Mouse (Mus musculus) heart, embryonic 15.5 days (tissue): ENCODE measurements around the gene Tbc1d17. TPM values are rescaled to one million over a fixed set of nuclear protein-coding genes. Genes with fewer than 3 reads are reported as not detected.
A peak's percentile ranks its signal among the peaks of the same experiment; 100 is the strongest.

Source experiments
- ATAC-seq: fragments of 200-750 bp; cut with Nextera tagmentation; replicated peaks from 2 replicates; pipeline ENCODE4 v1.8.0; 2017; ENCODE audit warnings: low read depth, moderate TSS enrichment; ENCODE audit not compliant: insufficient number of reproducible peaks, insufficient read depth, low FRiP score
- H3K27ac ChIP-seq: fragments of 300-500 bp; sonication (generic); 2 replicates; pipeline ENCODE4 v1.5.1; 2015; ENCODE audit warnings: mild to moderate bottlenecking, inconsistent platforms
- H3K27me3 ChIP-seq: fragments of 300-500 bp; sonication (generic); 2 replicates; pipeline ENCODE4 v1.6.1; 2015; ENCODE audit warnings: inconsistent platforms
- H3K36me3 ChIP-seq: fragments of 300-500 bp; sonication (generic); 2 replicates; pipeline ENCODE4 v1.6.1; 2015; ENCODE audit warnings: mild to moderate bottlenecking, inconsistent platforms
- H3K4me1 ChIP-seq: fragments of 300-500 bp; sonication (generic); replicated peaks from 2 replicates; pipeline ENCODE4 v1.6.1; 2015; ENCODE audit warnings: inconsistent platforms
- H3K4me2 ChIP-seq: fragments of 300-500 bp; sonication (generic); 2 replicates; pipeline ENCODE4 v1.6.1; 2015; ENCODE audit warnings: inconsistent platforms, mild to moderate bottlenecking, moderate library complexity
- H3K4me3 ChIP-seq: fragments of 300-500 bp; sonication (generic); 2 replicates; pipeline ENCODE4 v1.5.1; 2015; ENCODE audit warnings: mild to moderate bottlenecking, inconsistent platforms
- H3K9ac ChIP-seq: fragments of 300-500 bp; sonication (generic); 2 replicates; pipeline ENCODE4 v1.6.1; 2015; ENCODE audit warnings: mild to moderate bottlenecking, inconsistent platforms
- H3K9me3 ChIP-seq: fragments of 300-500 bp; sonication (generic); replicated peaks from 2 replicates; pipeline ENCODE4 v1.6.1; 2016; ENCODE audit warnings: inconsistent platforms
- WGBS: fragments of 180-500 bp; shearing (Covaris S2); methylation state at CpG from one replicate; pipeline ENCODE4 v1.1.7; 2015; ENCODE audit warnings: mixed read lengths; 5-methylcytosine and 5-hydroxymethylcytosine counted together
- polyA plus RNA-seq: library from polyadenylated mRNA; unstranded; fragments of >200 nt; fragmentation: Nextera tagmentation; extraction: Ambion mirVana; gene quantifications from 2 replicates; pipeline ENCODE4 v1.2.1, GENCODE M21; 2015

The Tbc1d17 gene
- polyA plus RNA-seq, 1 experiment from 2014 or later, result 53.2 TPM

DNA sequence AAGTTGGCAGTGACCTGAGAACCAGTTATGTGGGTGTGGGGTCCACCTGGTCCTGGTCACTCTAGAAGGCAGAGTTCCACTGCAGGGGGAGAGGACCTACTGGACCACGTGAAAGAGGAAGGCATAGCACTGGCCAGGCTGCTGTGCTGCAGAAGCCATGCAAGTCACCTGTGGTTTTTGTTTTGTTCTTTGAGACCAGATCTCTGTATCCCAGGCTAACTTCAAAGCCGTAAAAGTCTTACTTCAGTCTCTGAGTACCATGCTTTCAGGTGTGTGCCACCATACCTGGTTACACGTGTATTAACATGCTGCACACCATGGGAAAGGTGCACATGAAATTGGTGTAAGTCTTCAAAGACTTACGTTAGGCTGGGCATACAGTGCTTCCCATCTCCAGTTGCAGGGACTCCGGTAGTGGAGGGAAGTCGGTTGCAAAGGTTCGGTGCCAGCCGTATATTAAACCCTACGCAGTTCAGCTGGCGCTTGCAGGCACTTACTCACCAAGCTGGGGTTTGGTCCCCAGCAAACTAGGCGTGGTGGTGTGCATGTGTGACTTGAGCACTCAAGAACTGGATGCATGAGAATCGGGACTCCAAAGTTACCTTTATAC, 2.9 kb upstream of the Tbc1d17 start:
- WGBS, result 91% methylated on average over 12 of the region's 12 CpGs
- Histone ChIP-seq H3K27ac (no peak overlapping the region), H3K36me3 (peaks cover 9% of the 10 kb centered on the region), H3K27me3 (no peaks in the 10 kb centered on the region), H3K4me3 (no peak overlapping the region), H3K4me2 (0 out of 2 replicates have a peak overlapping the region, but pooled peaks have one; percentile 76), H3K4me1 (peaks cover 64% of the 10 kb centered on the region), H3K9ac (no peak overlapping the region), H3K9me3 (no peaks in the 10 kb centered on the region)
- no peak for ATAC-seq

DNA sequence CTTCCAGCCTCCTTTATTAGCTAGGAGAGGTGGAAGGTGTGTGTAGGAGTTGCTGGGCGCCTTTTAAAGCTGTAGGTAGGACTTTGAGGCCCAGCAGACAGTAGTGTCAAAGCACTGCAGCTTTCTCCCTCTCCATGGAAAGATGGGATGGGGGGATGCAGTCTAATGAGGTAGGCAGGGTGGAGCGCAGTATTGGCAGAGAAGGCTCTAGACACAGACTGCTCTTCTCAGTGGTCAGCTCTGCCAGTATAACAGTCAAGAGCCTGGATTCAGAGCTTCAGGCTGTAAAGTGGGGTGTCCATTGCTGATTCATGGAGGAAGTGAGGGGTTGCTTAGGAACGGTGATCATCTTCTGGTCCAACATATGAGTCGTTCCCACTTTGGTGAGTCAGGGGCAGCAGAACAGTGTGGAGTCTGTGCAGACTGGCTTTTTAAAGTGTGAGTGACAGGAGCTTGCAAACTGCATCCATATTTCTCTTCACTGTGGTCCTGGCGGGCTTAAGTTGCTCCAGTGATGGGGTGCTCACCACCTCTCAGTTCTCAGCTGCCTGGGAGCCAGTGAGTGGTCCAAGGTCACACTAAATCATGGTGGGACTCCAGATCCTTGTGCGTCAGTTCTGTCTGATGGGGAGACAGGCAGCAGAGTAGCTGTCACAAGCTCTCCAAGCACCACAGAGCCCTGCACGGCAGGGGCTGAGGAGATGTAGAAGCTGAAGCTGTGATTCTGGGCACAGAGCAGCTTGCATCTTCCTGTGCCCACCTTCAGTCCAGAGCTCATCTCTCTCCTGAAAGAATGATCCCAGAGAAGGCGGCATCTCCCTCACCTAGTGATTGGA, 2.1 kb upstream of the Tbc1d17 start:
- H3K4me3 ChIP-seq, result peak overlapping the region; percentile 87

GRCm38 (mm10) chr7:44850146-44850545, 1.3 kb upstream of the Tbc1d17 start:
- Histone ChIP-seq H3K27me3 (no peaks in the 10 kb centered on the region), H3K27ac (peak overlapping the region; percentile 97), H3K36me3 (peaks cover 25% of the 10 kb centered on the region), H3K9ac (peak overlapping the region; percentile 78), H3K4me1 (peaks cover 50% of the 10 kb centered on the region), H3K4me3 (peak overlapping the region; percentile 87), H3K4me2 (peak overlapping the region; percentile 76), H3K9me3 (no peaks in the 10 kb centered on the region)
- under 1% methylated on average over 33 of the region's 33 CpGs for WGBS
- peak; percentile 36 for ATAC-seq

More for the DNA sequence above, 2.1 kb upstream of the Tbc1d17 start:
- Histone ChIP-seq H3K4me1 (peaks cover 59% of the 10 kb centered on the region), H3K9ac (peak overlapping the region; percentile 78), H3K9me3 (no peaks in the 10 kb centered on the region), H3K27me3 (no peaks in the 10 kb centered on the region), H3K27ac (peak overlapping the region; percentile 97), H3K4me2 (peak overlapping the region; percentile 76), H3K36me3 (peaks cover 16% of the 10 kb centered on the region)
- no peak for ATAC-seq
- WGBS, result 71% methylated on average over 8 of the region's 8 CpGs

DNA sequence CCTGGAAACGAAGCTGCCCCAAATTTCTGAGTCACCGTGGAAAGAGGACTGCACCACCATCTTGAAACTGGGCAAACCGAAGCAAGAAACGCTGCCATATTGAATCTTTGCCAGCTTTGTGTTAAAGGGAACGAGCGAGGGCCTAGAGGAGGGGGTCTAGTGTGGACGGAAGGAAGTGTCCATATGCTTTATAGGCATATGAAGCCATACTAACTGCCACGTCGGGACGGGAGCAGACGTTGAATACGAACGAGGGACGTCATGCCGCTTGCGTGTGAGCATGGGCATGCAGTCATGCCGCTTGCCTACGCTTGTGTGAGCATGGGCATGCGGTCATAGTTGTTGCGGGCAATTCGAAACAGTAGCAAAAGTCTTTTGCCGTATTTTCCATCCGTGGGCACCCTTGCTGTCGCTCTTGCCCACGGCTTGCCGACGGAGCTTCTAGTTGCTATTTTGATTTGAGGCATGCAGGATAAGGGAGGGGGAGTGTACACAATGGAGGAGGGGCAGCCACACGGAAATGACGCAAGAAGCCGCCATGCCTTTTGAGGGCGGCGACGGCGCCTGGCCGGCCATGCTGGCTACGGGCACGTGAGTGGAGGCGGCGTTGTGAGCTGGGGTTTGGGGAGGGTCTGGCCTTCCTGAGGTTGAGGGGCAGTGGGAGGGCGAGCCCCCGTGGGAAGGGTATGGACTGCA, 685 bp upstream of the Tbc1d17 start:
- peaks cover 46% of the 10 kb centered on the region for H3K4me1 ChIP-seq

DNA sequence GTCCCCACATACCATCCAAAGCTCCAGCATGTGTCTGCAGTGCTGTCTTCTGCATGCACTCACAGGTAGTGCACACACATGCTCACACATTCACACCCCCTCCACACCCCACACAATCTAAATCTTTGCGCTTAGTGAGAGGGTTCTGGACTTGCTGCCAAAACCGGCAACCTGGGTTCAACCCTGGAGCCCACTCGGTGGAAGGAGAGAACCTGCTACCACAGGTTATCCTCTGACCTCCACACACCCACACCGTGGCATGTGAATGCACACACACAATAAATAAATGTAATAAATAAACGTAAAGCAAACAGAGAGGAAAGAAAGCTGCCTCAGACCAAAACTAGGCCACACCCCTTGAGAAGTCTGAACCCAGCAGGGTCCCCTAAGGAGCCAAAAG, 1.1 kb downstream of the Tbc1d17 start:
- ATAC-seq, result no peak
- Histone ChIP-seq H3K4me2 (peak overlapping the region; percentile 76), H3K9me3 (no peaks in the 10 kb centered on the region), H3K4me3 (peak overlapping the region; percentile 87), H3K4me1 (peaks cover 32% of the 10 kb centered on the region), H3K9ac (peak overlapping the region; percentile 54), H3K36me3 (peaks cover 44% of the 10 kb centered on the region), H3K27me3 (no peaks in the 10 kb centered on the region), H3K27ac (0 out of 2 replicates have a peak overlapping the region, but pooled peaks have one; percentile 97)
- WGBS, result 78% methylated on average over 5 of the region's 5 CpGs

More for the DNA sequence above, 685 bp upstream of the Tbc1d17 start:
- Histone ChIP-seq H3K9ac (peak overlapping the region; percentile 78), H3K27me3 (no peaks in the 10 kb centered on the region), H3K27ac (peak overlapping the region; percentile 97), H3K36me3 (peaks cover 30% of the 10 kb centered on the region), H3K9me3 (no peaks in the 10 kb centered on the region), H3K4me3 (peak overlapping the region; percentile 87), H3K4me2 (peak overlapping the region; percentile 76)
- WGBS, result under 1% methylated on average over 41 of the region's 41 CpGs
- peak; percentile 72 for ATAC-seq

GRCm38 (mm10) chr7:44846804-44847203, 2.1 kb downstream of the Tbc1d17 start:
- no peaks in the 10 kb centered on the region for H3K27me3 ChIP-seq
- H3K4me1 ChIP-seq, result peaks cover 27% of the 10 kb centered on the region
- 88% methylated on average over 7 of the region's 7 CpGs for WGBS
- no peak overlapping the region for H3K9ac ChIP-seq
- H3K36me3 ChIP-seq, result peaks cover 51% of the 10 kb centered on the region
- no peak overlapping the region for H3K27ac ChIP-seq
- no peaks in the 10 kb centered on the region for H3K9me3 ChIP-seq
- H3K4me3 ChIP-seq, result no peak overlapping the region
- no peak overlapping the region for H3K4me2 ChIP-seq
- ATAC-seq, result no peak

- Histone ChIP-seq H3K4me3 (no peak overlapping the region), H3K9me3 (no peaks in the 10 kb centered on the region), H3K36me3 (peaks cover 51% of the 10 kb centered on the region), H3K4me2 (no peak overlapping the region), H3K9ac (no peak overlapping the region), H3K4me1 (peaks cover 17% of the 10 kb centered on the region), H3K27me3 (peaks cover 9% of the 10 kb centered on the region), H3K27ac (no peak overlapping the region)
- 92% methylated on average over 10 of the region's 10 CpGs for WGBS
- ATAC-seq, result no peak
Measured at GRCm38 (mm10) chr7:44845006-44845405, 3.9 kb downstream of the Tbc1d17 start.

DNA sequence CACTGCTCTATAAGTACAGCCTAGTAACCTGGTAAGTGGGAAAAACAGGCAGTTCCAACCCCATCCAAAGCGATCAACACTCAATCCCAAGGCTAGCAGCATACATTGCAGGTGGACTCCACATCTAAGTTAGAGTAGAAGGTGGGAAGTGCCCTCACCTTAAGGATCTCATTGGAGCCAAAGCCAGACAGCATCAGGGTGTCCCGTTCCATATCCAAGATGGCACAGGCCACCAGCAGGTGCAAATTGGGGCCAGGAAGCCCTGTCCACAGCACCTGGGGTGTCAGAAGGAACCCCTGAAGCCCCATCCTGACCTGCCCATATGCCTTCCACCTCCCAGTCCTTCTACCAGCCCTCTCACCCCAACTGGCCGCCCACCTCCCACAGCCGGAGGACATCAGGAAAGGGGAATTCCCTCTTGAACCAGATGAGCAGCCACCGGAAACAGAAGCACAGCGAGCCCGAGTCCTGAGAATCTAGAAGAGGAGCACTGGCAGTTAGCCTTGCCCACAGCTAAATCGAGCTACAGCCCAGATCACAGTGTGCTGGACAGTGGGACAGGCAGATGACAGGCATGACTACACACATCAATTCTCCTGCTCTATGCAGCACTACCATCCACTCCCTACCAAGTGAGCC, 6.9 kb downstream of the Tbc1d17 start:
- Histone ChIP-seq H3K4me2 (no peak overlapping the region), H3K9me3 (no peaks in the 10 kb centered on the region), H3K27me3 (peaks cover 17% of the 10 kb centered on the region), H3K4me3 (no peak overlapping the region), H3K36me3 (peaks cover 51% of the 10 kb centered on the region), H3K27ac (no peak overlapping the region), H3K4me1 (peaks cover 15% of the 10 kb centered on the region), H3K9ac (no peak overlapping the region)
- no peak for ATAC-seq
- WGBS, result 89% methylated on average over 8 of the region's 8 CpGs

- peak overlapping the region; percentile 34; the same call in 1 of the 2 replicates for H3K4me3 ChIP-seq
- WGBS, result 59% methylated on average over 14 of the region's 14 CpGs
- H3K9me3 ChIP-seq, result no peaks in the 10 kb centered on the region
- peaks cover 17% of the 10 kb centered on the region for H3K4me1 ChIP-seq
- no peak overlapping the region for H3K9ac ChIP-seq
- ATAC-seq, result no peak
- H3K4me2 ChIP-seq, result peak overlapping the region; percentile 76
- peaks cover 36% of the 10 kb centered on the region for H3K36me3 ChIP-seq
- H3K27me3 ChIP-seq, result peaks cover 17% of the 10 kb centered on the region
- H3K27ac ChIP-seq, result no peak overlapping the region
Measured at GRCm38 (mm10) chr7:44840426-44840825, 8.5 kb downstream of the Tbc1d17 start.

DNA sequence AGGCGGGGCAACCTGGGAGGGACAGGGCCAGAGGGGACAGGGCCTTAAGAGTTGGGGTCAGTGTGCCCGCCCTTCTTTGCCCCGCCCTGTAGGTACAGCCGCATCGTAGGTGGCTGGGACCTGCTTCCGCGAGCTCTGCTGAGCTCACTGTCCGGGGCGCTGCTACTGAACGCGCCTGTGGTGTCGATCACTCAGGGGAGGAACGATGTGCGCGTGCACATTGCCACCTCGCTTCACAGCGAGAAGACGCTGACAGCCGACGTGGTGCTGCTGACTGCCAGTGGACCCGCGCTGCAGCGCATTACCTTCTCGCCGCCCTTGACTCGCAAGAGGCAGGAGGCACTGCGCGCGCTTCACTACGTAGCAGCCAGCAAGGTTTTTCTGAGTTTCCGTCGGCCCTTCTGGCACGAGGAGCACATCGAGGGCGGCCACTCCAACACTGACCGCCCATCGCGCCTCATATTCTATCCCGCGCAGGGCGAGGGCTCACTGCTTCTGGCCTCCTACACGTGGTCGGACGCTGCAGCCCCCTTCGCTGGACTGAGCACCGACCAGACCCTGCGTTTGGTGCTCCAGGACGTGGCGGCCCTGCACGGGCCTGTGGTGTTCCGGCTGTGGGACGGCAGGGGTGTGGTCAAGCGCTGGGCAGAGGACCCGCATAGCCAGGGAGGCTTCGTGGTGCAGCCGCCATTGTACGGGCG, 9.2 kb downstream of the Tbc1d17 start:
- Histone ChIP-seq H3K27ac (no peak overlapping the region), H3K9ac (peak overlapping the region; percentile 46), H3K4me2 (peak overlapping the region; percentile 76), H3K9me3 (no peaks in the 10 kb centered on the region), H3K27me3 (peaks cover 17% of the 10 kb centered on the region), H3K4me1 (peaks cover 17% of the 10 kb centered on the region), H3K36me3 (peaks cover 28% of the 10 kb centered on the region), H3K4me3 (peak overlapping the region; percentile 34)
- WGBS, result 3% methylated on average over 58 of the region's 58 CpGs
- ATAC-seq, result peak; percentile 43
